Mouse (Mus musculus) embryonic facial prominence, embryonic 12.5 days (tissue): ENCODE data around the gene Ppm1h. TPM values are rescaled to one million over a fixed set of nuclear protein-coding genes. Genes with fewer than 3 reads are reported as not detected.

ENCODE experiments used
- ATAC-seq: fragments of 200-750 bp; cut with Nextera tagmentation; 2 replicates; pipeline ENCODE4 v1.8.0; 2017; ENCODE audit not compliant: insufficient number of reproducible peaks, insufficient read depth, low FRiP score, low TSS enrichment
- H3K27ac ChIP-seq: fragments of 300-500 bp; sonication (generic); 2 replicates; pipeline ENCODE4 v1.5.1; 2016; ENCODE audit warnings: mild to moderate bottlenecking
- H3K27me3 ChIP-seq: fragments of 300-500 bp; sonication (generic); 2 replicates; pipeline ENCODE4 v1.6.1; 2016; ENCODE audit warnings: mild to moderate bottlenecking, moderate library complexity
- H3K36me3 ChIP-seq: fragments of 300-500 bp; sonication (generic); 2 replicates; pipeline ENCODE4 v1.6.1; 2016; ENCODE audit warnings: mild to moderate bottlenecking
- H3K4me1 ChIP-seq: fragments of 300-500 bp; sonication (generic); 2 replicates; pipeline ENCODE4 v1.6.1; 2016
- H3K4me2 ChIP-seq: fragments of 300-500 bp; sonication (generic); replicated peaks from 2 replicates; pipeline ENCODE4 v1.6.1; 2016; ENCODE audit warnings: mild to moderate bottlenecking, moderate library complexity
- H3K4me3 ChIP-seq: fragments of 300-500 bp; sonication (generic); 2 replicates; pipeline ENCODE4 v1.5.1; 2016; ENCODE audit warnings: mild to moderate bottlenecking
- H3K9ac ChIP-seq: fragments of 300-500 bp; sonication (generic); 2 replicates; pipeline ENCODE4 v1.6.1; 2016; ENCODE audit warnings: mild to moderate bottlenecking, moderate library complexity
- H3K9me3 ChIP-seq: fragments of 300-500 bp; sonication (generic); 2 replicates; pipeline ENCODE4 v1.6.1; 2016; ENCODE audit warnings: mild to moderate bottlenecking, moderate library complexity
- WGBS: fragments of 180-500 bp; shearing (Covaris S2); methylation state at CpG from one replicate; pipeline ENCODE4 v1.1.7; 2016; 5-methylcytosine and 5-hydroxymethylcytosine counted together
- polyA plus RNA-seq: library from polyadenylated mRNA; unstranded; fragments of >200 nt; fragmentation: Nextera tagmentation; extraction: Ambion mirVana; gene quantifications from 2 replicates; pipeline ENCODE4 v1.2.1, GENCODE M21; 2016

The Ppm1h gene
- polyA plus RNA-seq, 1 experiment from 2014 or later: 5.3 TPM

- peaks cover 15% of the 10 kb centered on the region for H3K4me1 ChIP-seq
- 68% methylated on average over 7 of the region's 7 CpGs for WGBS
Observed at GRCm38 (mm10) chr10:122760469-122761307, 82.1 kb downstream of the Ppm1h start.

GRCm38 (mm10) chr10:122762772-122763511 is 84.4 kb downstream of the Ppm1h start:
- no peaks in the 10 kb centered on the region for H3K9me3 ChIP-seq
- H3K4me3 ChIP-seq: no peak overlapping the region
- H3K36me3 ChIP-seq: no peaks in the 10 kb centered on the region
- no peaks in the 10 kb centered on the region for H3K27me3 ChIP-seq
- no peak overlapping the region for H3K4me2 ChIP-seq
- whole genome bisulfite sequencing: 76% methylated on average over 6 of the region's 6 CpGs
- H3K9ac ChIP-seq: no peak overlapping the region
- no peak overlapping the region for H3K27ac ChIP-seq
- H3K4me1 ChIP-seq: peaks cover 10% of the 10 kb centered on the region
- no peak for ATAC-seq

More at GRCm38 (mm10) chr10:122760469-122761307, 82.1 kb downstream of the Ppm1h start:
- ATAC-seq: no peak
- H3K4me3 ChIP-seq: no peak overlapping the region
- no peaks in the 10 kb centered on the region for H3K9me3 ChIP-seq
- no peak overlapping the region for H3K4me2 ChIP-seq
- H3K9ac ChIP-seq: no peak overlapping the region
- H3K36me3 ChIP-seq: no peaks in the 10 kb centered on the region
- no peak overlapping the region for H3K27ac ChIP-seq
- no peaks in the 10 kb centered on the region for H3K27me3 ChIP-seq

GRCm38 (mm10) chr10:122763596-122763995 is 85.0 kb downstream of the Ppm1h start:
- H3K4me1 ChIP-seq: peaks cover 7% of the 10 kb centered on the region; the same call in 1 of the 2 replicates
- ATAC-seq: no peak
- no peak overlapping the region for H3K4me2 ChIP-seq
- no peaks in the 10 kb centered on the region for H3K36me3 ChIP-seq
- no peak overlapping the region for H3K27ac ChIP-seq
- no peaks in the 10 kb centered on the region for H3K9me3 ChIP-seq
- H3K4me3 ChIP-seq: no peak overlapping the region
- 69% methylated on average over 1 of the region's 1 CpGs for WGBS
- no peak overlapping the region for H3K9ac ChIP-seq
- no peaks in the 10 kb centered on the region for H3K27me3 ChIP-seq

- H3K9me3 ChIP-seq: no peaks in the 10 kb centered on the region
- no peak overlapping the region for H3K9ac ChIP-seq
- peaks cover 7% of the 10 kb centered on the region; the same call in 1 of the 2 replicates for H3K4me1 ChIP-seq
- 63% methylated on average over 7 of the region's 7 CpGs for WGBS
- H3K27me3 ChIP-seq: no peaks in the 10 kb centered on the region
- H3K4me3 ChIP-seq: no peak overlapping the region
- no peak overlapping the region for H3K4me2 ChIP-seq
- no peak overlapping the region for H3K27ac ChIP-seq
- H3K36me3 ChIP-seq: no peaks in the 10 kb centered on the region
- ATAC-seq: no peak
Observed at GRCm38 (mm10) chr10:122764653-122765052, 86.1 kb downstream of the Ppm1h start.

GRCm38 (mm10) chr10:122765521-122765920 is 87.0 kb downstream of the Ppm1h start:
- no peak overlapping the region for H3K27ac ChIP-seq
- no peak overlapping the region for H3K4me3 ChIP-seq
- 25% methylated on average over 4 of the region's 4 CpGs for WGBS
- H3K9me3 ChIP-seq: no peaks in the 10 kb centered on the region
- no peak overlapping the region for H3K9ac ChIP-seq
- ATAC-seq: no peak
- H3K4me2 ChIP-seq: no peak overlapping the region
- no peaks in the 10 kb centered on the region for H3K36me3 ChIP-seq
- H3K4me1 ChIP-seq: peaks cover 14% of the 10 kb centered on the region; the same call in 1 of the 2 replicates
- H3K27me3 ChIP-seq: no peaks in the 10 kb centered on the region

GRCm38 (mm10) chr10:122765992-122766391 is 87.4 kb downstream of the Ppm1h start:
- Histone ChIP-seq H3K4me2 (no peak overlapping the region), H3K27me3 (no peaks in the 10 kb centered on the region), H3K27ac (no peak overlapping the region), H3K9ac (no peak overlapping the region), H3K9me3 (no peaks in the 10 kb centered on the region), H3K4me1 (peaks cover 10% of the 10 kb centered on the region; the same call in 1 of the 2 replicates), H3K36me3 (no peaks in the 10 kb centered on the region), H3K4me3 (no peak overlapping the region)
- 39% methylated on average over 8 of the region's 8 CpGs for WGBS
- no peak for ATAC-seq

GRCm38 (mm10) chr10:122768204-122768892 is 89.8 kb downstream of the Ppm1h start:
- no peak overlapping the region for H3K9ac ChIP-seq
- WGBS: 71% methylated on average over 13 of the region's 13 CpGs
- H3K36me3 ChIP-seq: no peaks in the 10 kb centered on the region
- no peak overlapping the region for H3K4me2 ChIP-seq
- no peaks in the 10 kb centered on the region for H3K27me3 ChIP-seq
- no peak overlapping the region for H3K27ac ChIP-seq
- H3K4me3 ChIP-seq: no peak overlapping the region
- ATAC-seq: no peak
- H3K4me1 ChIP-seq: peaks cover 7% of the 10 kb centered on the region; the same call in 1 of the 2 replicates
- no peaks in the 10 kb centered on the region for H3K9me3 ChIP-seq

GRCm38 (mm10) chr10:122768893-122769341 is 90.4 kb downstream of the Ppm1h start:
- Histone ChIP-seq H3K4me1 (peaks cover 7% of the 10 kb centered on the region; the same call in 1 of the 2 replicates), H3K9ac (no peak overlapping the region), H3K4me2 (no peak overlapping the region), H3K36me3 (no peaks in the 10 kb centered on the region), H3K27me3 (no peaks in the 10 kb centered on the region), H3K27ac (no peak overlapping the region), H3K4me3 (no peak overlapping the region), H3K9me3 (no peaks in the 10 kb centered on the region)
- no peak for ATAC-seq
- 74% methylated on average over 6 of the region's 6 CpGs for WGBS

GRCm38 (mm10) chr10:122770337-122770736 is 91.8 kb downstream of the Ppm1h start:
- 68% methylated on average over 7 of the region's 7 CpGs for WGBS
- Histone ChIP-seq H3K4me3 (no peak overlapping the region), H3K27ac (no peak overlapping the region), H3K9me3 (no peaks in the 10 kb centered on the region), H3K27me3 (no peaks in the 10 kb centered on the region), H3K4me2 (no peak overlapping the region), H3K4me1 (peaks cover 7% of the 10 kb centered on the region; the same call in 1 of the 2 replicates), H3K36me3 (no peaks in the 10 kb centered on the region), H3K9ac (no peak overlapping the region)
- ATAC-seq: no peak

- no peak overlapping the region for H3K4me3 ChIP-seq
- no peak for ATAC-seq
- H3K27me3 ChIP-seq: no peaks in the 10 kb centered on the region
- H3K27ac ChIP-seq: no peak overlapping the region
- no peaks in the 10 kb centered on the region for H3K36me3 ChIP-seq
- no peaks in the 10 kb centered on the region for H3K9me3 ChIP-seq
- H3K9ac ChIP-seq: no peak overlapping the region
- H3K4me2 ChIP-seq: no peak overlapping the region
- 49% methylated on average over 5 of the region's 5 CpGs for WGBS
- peaks cover 7% of the 10 kb centered on the region; the same call in 1 of the 2 replicates for H3K4me1 ChIP-seq
Observed at GRCm38 (mm10) chr10:122770987-122771386, 92.4 kb downstream of the Ppm1h start.

GRCm38 (mm10) chr10:122774169-122774568 is 95.6 kb downstream of the Ppm1h start:
- no peaks in the 10 kb centered on the region for H3K36me3 ChIP-seq
- H3K4me2 ChIP-seq: no peak overlapping the region
- H3K4me3 ChIP-seq: no peak overlapping the region
- WGBS: 84% methylated on average over 7 of the region's 7 CpGs
- H3K9ac ChIP-seq: no peak overlapping the region
- no peaks in the 10 kb centered on the region for H3K9me3 ChIP-seq
- H3K27me3 ChIP-seq: no peaks in the 10 kb centered on the region
- ATAC-seq: no peak
- H3K4me1 ChIP-seq: peaks cover 7% of the 10 kb centered on the region; the same call in 1 of the 2 replicates
- no peak overlapping the region for H3K27ac ChIP-seq
